Mouse (Mus musculus) embryo, embryonic 11 days (tissue): ENCODE data around the gene Elk4.

ENCODE experiments used
- DNase-seq: peaks from one replicate; pipeline ENCODE4 v3.0.0-alpha.2; 2015

Elk4 gene

GRCm38 (mm10) chr1:132007282-132007815 lies at the start of gene Elk4:
Gene Elk4 (plus strand): TSS chr1:132007607.
- peak; percentile 96 for DNase-seq

DNA sequence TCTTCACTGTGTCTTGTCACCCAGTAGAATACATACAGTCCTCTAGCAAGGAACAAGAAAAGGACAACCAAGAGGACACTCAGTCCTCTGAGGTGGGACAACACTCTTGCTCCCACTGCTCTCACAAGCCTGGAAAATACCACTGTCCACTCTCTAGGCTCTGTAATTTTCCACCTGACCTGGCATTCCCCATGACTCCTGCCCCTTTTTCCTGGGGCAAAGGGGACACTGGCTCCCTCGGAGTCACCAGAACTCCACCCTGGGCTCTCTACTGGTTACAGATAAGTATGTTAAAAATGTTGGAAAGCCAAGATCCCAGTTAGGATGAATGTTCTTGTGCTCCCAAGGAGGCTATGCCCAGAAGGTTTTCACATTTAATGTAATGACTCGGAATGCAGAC lies 46.4 kb upstream of the Elk4 start:
- no peak for DNase-seq

DNA sequence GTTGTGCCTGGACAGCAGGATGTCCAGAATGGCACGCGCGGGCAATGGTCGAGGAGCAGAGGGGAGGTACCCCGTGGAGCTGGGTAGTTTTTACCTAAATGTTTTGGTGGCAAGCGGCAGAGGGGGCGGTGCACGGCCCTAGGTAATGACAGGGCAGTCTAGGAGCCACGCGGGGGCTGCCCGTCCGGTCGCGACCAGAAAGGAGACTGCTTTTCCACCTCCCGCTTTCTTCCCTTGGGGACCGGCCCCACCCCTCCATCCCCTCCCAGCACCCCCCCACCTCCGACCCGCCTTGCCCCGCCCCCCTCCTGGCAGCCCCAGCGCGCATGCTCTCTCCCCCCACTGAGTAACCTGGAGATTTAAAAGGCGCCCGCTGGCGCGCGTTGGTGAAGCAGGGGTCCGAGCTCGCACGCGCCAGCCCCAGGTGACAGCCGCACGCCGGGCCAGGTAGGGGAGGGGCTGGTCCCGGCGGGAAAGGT lies 44.8 kb upstream of the Elk4 start, which contains the start of gene Slc45a3:
Gene Slc45a3 (plus strand): TSS at position 362 of the 479 bp plus-strand sequence.
- peak; percentile 77 for DNase-seq

DNA sequence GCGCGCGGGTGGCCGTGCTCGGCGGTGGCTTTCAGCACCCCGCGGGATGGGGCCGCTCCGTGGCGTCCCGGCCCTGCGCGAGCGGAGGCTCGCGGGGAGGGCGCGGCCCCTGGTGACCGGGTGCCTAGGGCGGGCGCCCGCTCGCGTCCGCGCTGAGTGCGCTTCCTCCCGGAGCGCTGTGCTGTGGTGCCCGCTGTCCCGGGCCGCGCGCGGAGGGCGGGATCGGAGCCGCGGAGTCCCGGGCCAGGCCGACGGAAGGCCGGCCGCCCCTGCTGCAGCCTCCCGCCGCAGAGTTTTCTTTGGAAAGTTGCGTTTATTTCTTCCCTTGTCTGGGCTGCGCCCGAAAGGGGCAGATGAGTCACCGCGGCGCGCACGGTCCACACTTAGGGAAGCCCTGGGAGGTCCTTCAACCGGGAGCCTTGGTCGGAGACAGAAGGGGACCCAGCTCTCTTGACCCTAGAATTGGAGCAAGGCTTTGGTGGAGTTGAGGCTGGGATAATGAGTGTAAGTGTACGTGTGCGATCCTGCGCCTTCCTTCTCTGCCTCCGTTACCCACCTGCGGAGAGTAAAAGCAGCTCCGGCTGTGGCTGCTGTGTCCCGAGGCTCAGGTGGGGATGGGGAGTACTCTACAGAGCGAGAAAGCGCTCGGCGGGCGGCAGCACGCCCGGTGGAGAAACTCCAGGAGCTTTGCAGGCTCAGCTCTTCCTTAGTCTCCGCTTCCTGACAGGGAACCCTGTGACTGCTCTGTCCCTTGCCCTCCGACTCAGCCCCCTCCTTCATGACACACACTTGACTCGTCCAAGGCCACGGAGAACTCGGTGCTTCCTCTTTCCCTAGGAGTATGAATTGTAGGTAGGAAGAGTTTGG lies 44.1 kb upstream of the Elk4 start:
- peak; percentile 52 for DNase-seq

DNA sequence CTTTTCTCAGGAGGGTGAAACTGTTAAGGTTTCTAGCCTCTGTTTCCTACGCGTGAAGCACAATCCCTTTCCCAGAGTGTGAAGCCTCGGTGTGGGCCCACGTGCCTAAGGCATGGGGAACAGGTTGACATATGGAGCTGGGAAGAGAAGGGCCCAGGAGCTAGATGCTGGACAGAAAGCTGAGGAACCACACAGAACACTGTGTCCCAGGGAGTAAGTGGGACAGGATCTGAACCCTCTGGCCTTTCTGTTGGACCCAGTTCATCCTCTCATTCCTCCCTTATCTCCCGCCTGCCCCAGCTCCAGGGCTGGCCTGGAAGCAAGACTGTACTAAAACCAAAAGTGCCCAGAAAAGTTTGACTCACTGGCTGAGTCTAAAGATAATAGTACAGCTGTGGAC lies 43.3 kb upstream of the Elk4 start:
- DNase-seq = no peak

DNA sequence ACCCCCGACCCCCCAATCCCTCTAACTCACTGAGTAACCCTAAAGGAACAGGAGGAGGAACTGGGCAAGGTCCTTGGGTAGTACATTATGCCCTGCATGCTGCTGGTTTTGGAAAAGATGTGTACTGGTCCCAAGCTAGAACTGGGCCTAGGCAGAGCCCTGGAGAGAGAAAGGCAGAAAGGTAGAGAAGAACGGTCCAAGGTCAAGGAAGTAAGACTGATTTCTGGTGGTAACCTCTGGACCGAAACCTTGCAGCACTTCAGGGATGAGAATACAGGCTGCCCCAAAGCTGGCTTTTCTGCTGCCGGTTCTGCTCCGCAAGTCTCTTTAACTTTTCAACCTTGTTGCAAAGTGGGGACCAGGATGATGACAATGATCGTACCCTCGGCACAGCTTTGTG lies 42.8 kb upstream of the Elk4 start:
- DNase-seq = no peak

DNA sequence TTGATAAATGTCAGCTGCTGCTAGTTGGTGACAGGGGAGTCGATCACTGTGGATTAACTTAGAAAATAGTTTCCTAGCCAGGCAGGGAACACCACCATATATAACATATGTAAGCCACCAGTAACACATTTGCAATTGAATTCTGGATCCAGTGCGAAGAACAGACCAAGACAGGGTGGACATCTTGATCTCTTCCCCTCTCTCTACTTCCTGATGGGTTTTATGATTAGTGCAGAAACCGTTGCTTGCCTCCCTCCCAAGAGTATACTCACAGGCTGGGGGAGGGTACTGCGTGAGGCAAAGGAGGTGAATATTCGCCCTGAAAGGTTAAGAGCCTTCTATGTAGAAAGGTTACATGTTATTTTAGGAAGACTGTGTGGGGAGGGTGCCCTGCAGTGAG lies 41.6 kb upstream of the Elk4 start:
- DNase-seq = no peak

GRCm38 (mm10) chr1:131967336-131967735 lies 40.1 kb upstream of the Elk4 start:
- DNase-seq = no peak

DNA sequence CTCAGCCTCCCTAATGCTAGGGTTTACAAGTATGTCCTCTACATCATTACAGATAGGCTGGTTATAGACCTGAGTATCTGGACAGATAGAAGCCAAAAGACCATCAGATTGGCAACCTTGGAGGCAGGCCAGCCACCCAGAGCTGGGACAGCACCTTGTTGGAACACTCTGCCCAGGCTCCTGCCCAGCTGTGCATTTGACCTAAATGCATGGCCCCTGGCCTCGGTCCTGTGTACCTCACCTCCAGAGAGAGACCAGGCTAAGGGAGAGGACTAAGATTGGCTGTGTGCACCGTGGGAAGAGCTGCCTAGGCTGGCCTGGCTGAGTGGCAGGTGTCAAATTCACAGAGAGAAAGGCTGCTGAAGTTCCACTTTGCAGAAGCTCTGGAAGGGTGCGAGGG lies 38.9 kb upstream of the Elk4 start:
- DNase-seq = no peak

GRCm38 (mm10) chr1:131968983-131969382 lies 38.4 kb upstream of the Elk4 start:
- DNase-seq = no peak

DNA sequence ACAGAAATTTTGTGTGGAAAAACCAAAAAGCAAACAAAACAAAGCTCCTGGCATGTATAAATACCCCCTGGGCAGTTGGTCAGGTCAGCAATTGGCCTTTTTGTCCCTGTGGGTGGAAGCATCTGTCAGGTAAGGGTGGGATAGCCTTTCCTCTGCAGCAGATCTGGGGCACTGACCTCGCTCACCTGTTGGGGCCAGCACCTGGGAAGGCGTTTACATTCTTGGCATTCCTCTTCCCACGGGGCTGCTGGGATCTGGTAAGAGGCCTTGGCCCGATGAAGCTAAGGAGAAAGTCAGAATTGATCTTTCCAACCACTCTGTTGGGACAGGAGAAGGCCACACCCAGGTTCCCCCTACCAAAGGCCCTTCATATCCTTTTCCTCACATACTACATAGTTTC lies 37.6 kb upstream of the Elk4 start:
- DNase-seq = no peak

DNA sequence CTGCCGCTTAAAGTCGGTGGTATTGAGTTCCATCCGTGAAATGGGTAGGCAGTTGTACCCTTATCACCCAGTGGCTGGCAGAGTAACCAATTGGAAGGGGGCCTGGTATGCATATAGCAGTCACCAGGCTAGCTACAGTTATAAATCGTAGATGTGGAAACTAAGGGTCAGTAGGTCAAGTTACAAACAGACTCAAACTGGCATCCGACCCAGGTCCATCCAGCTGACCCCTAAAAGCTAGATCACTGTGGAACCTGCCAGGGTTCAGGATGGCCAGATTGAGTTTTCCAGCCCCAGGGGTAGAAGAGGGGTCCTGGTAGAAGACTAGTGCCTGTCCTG lies 37.1 kb upstream of the Elk4 start:
- DNase-seq = peak; percentile 27

DNA sequence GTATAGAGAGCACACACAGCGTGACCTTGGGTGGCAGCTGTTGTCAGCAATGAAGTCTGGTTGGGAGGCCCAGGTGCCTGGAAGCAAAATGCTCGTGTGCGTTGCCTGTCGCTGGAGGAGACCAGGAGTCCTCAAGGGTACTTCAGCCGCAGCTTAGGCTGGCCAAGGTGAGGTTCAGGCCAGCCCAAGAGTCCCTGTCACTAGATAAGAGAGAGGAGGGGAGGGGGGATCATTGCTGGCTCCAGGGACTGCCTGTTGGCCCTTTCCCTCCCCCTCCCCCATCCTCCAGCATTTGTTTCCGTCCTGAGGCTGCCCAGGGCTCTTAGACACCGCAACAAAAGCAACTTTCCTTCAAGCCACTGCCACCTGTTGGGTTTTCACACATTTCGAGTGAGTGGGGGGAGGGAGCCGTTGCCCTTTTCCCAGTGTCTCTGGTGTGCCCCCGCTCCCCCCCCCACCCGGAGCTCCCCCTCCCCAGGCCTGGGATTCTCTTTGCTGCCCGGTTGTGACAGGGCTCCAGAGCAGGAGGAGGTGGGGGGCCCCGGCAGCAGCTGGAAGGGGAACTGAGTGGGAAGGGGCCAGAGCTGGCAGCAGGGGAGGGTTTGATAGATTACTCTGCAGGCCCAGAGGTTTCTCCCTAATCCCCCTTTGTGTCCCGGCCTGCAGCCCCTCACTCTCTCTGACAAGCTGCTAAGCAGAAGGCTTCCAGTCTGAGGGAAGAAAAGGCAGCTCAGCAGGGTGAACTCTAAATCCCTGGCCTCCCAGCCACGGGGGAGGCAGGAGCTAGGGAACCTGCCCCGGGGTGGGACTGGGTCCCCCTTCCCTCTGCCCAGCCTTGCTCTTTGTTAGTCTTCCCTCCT lies 36.5 kb upstream of the Elk4 start:
- DNase-seq = peak; percentile 88

- DNase-seq = peak; percentile 82
Measured at GRCm38 (mm10) chr1:131971771-131972497, 35.5 kb upstream of the Elk4 start.

GRCm38 (mm10) chr1:131972498-131973334 lies 34.7 kb upstream of the Elk4 start:
- DNase-seq = no peak

- DNase-seq = no peak
Measured at GRCm38 (mm10) chr1:131973991-131974390, 33.4 kb upstream of the Elk4 start.

GRCm38 (mm10) chr1:131976886-131977285 lies 30.5 kb upstream of the Elk4 start:
- no peak for DNase-seq

- no peak for DNase-seq
Measured at GRCm38 (mm10) chr1:131980471-131980870, 26.9 kb upstream of the Elk4 start.

DNA sequence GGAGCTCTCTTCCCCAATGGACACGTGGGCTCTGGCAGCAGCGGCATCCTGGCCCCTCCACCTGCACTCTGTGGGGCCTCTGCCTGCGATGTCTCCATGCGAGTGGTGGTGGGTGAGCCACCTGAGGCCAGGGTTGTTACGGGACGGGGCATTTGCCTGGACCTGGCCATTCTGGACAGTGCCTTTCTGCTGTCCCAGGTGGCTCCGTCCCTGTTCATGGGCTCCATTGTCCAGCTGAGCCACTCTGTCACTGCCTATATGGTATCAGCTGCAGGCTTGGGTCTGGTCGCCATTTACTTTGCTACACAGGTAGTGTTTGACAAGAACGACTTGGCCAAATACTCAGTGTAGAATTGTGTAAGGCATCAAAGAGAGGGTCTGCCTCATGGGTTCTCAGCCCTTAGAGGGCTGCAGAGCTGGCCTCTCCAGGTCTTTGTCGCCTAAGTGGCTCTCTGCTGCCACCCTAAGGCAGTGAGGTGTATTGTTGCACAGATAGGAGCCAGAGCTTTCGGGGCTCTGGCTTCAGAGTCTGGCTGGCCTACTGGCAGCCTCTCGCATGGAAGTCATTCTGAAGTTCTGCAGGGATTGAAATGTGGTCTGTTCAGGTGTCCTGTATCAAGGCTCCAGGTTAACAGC lies 25.9 kb upstream of the Elk4 start:
- peak; percentile 87 for DNase-seq

DNA sequence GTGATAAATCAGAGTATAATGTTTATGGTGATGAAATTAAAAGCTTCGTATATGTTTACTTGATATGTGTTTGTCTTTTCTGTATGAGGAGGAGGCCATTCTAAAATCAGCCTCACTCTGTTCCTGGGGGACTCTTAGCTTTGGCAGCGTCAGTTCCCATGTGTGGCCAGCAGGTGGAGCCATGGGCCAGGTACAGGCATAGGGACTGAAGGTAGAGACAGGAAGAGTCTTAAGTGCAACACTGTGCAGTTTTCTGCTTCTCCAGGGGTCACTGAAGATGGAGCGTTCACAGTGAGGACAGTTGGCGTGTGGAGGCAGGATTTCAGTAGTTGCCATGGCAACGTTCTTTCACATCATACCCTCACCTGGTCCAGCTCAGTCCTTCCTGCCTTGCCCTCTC lies 24.5 kb upstream of the Elk4 start:
- peak; percentile 78 for DNase-seq

DNA sequence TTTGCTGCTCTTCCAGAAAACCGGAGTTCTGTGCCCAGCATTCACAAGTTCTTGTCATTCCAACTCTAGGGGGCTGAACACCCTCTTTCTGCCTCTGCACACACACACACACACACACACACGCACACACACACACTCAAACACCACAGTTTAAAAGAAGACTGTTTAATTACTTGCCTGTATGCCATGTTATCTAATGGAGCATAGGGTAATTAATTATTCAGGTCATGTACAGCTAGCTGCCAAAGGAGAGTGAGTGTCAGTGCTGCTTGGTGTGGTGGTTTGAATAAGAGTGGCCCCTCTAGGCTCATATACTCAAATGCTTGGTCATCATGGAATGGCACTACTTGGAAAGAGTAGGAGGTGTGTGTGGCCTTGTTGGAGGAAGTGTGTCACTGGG lies 23.6 kb upstream of the Elk4 start:
- DNase-seq = no peak
